Mouse (Mus musculus) cerebellum, adult 2 months (tissue): ENCODE measurements around the gene Fopnl. TPM values are rescaled to one million over a fixed set of nuclear protein-coding genes. Genes with fewer than 3 reads are reported as not detected.

ENCODE experiments used
- DNase-seq, 2 experiments: peaks; one replicate each; pipeline ENCODE4 v3.0.0; 2021
- H3K27ac ChIP-seq: fragments of 200-500 bp; 2 replicates; pipeline ENCODE4 v1.5.1; 2012; ENCODE audit warnings: low read length, control low read depth, inconsistent platforms; ENCODE audit not compliant: insufficient read depth
- H3K27me3 ChIP-seq: fragments of 200-500 bp; 2 replicates; pipeline ENCODE4 v1.6.1; 2012; ENCODE audit warnings: inconsistent platforms, mild to moderate bottlenecking, low read length, moderate library complexity; ENCODE audit not compliant: control insufficient read depth, insufficient read depth
- H3K4me1 ChIP-seq: fragments of 200-500 bp; 2 replicates; pipeline ENCODE4 v1.6.1; 2011; ENCODE audit warnings: low read length; ENCODE audit not compliant: control insufficient read depth, insufficient read depth
- H3K4me3 ChIP-seq: fragments of 200-500 bp; replicated peaks from 2 replicates; pipeline ENCODE3; 2011; ENCODE audit warnings: mild to moderate bottlenecking, low read depth, low read length, control low read depth; ENCODE audit not compliant: insufficient read depth
- CTCF ChIP-seq: fragments of 200-500 bp; IDR thresholded peaks from 2 replicates; pipeline ENCODE4 v1.5.1; 2011; ENCODE audit warnings: low read depth, mild to moderate bottlenecking, control low read depth, low read length, moderate library complexity, borderline replicate concordance; ENCODE audit not compliant: insufficient read depth
- POLR2A ChIP-seq: fragments of 200-500 bp; IDR thresholded peaks from 2 replicates; pipeline ENCODE4 v1.6.1; 2011; ENCODE audit warnings: low read length, control low read depth, borderline replicate concordance; ENCODE audit not compliant: insufficient read depth
- WGBS: fragments of 180-500 bp; shearing (Covaris S2); methylation state at CpG from one replicate; pipeline ENCODE4 v1.1.7; 2018; 5-methylcytosine and 5-hydroxymethylcytosine counted together
- polyA plus RNA-seq: library from polyadenylated mRNA; depleted of rRNA; stranded (reverse); fragments of >200 nt; gene quantifications from 2 replicates; pipeline ENCODE4 v1.2.3, GENCODE M21; 2012

The Fopnl gene
- polyA plus RNA-seq, 1 experiment: 69.5 TPM

DNA sequence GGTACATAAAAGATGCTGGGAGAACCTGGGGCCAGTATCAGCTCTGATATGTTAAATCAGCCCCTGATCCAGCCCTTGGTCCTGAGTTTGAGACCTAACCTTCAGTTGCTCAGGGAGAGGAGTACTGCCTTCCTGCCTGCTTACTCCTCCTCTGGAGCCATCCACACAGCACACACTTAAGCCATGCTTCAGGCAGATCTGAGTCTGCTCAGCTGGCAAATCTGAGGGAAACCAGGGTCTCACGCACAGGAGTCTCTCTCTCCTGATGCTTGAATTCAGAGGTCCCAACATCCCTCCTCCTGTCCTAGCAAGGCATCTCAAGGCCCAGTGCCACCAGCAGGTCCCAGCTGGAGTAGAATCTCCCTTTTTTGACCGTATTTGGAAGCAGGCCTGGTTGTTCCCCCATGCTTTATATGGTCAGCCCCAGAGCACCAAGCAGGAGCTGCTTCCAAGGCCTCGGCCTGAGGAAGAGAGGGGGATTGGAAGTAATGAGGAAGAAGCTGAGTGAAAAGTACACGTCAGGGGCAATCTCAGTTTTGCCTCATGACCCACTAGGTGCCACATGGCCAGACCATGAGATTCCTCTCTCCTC, 44.7 kb downstream of the Fopnl start:
- no peak for DNase-seq
- WGBS: 57% methylated on average over 4 of the region's 4 CpGs
- H3K4me3 ChIP-seq: no peak overlapping the region
- no peaks in the 10 kb centered on the region for H3K27me3 ChIP-seq
- no peaks in the 10 kb centered on the region for H3K4me1 ChIP-seq
- TF ChIP-seq CTCF (no peak), POLR2A (no peak)
- H3K27ac ChIP-seq: no peak overlapping the region

DNA sequence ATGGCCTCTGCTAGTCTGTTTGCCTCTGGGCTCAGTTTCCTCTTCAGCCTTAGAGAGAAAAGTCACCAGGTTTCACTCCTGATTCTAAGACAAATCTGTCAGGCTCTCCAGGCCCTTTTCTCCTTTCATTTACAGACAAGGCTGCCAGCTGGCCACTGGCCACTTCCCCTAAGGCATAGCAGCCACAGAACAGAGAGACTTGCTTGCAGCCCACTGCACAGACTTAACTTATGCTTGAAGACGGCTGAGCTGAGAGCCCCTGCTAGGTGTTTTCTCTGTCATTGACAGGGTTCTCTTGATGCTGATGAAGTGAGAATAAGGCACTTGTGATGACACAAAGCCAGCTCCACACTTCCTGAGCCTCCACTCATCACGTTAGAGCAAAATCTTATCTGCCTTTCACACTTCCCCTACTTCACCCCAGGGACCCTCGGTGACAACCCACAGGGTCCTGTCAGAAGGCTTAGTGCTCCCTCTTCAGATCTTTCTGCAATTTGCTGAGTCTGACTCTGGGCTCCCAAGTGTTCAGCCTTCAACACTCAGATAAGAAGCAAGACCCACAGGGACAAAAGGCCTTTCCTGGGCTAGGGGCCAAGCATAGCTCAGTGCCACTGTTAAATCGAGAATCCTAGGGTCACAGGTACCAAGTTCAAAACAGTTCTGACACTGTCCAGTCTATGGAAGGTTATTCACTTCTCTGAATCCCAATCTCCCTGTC, 51.8 kb downstream of the Fopnl start:
- 12% methylated on average over 4 of the region's 4 CpGs for WGBS
- no peak overlapping the region for H3K4me3 ChIP-seq
- no peaks in the 10 kb centered on the region for H3K4me1 ChIP-seq
- no peak overlapping the region for H3K27ac ChIP-seq
- no peak for DNase-seq
- H3K27me3 ChIP-seq: no peaks in the 10 kb centered on the region
- TF ChIP-seq CTCF: no peak
- TF ChIP-seq POLR2A: no peak

DNA sequence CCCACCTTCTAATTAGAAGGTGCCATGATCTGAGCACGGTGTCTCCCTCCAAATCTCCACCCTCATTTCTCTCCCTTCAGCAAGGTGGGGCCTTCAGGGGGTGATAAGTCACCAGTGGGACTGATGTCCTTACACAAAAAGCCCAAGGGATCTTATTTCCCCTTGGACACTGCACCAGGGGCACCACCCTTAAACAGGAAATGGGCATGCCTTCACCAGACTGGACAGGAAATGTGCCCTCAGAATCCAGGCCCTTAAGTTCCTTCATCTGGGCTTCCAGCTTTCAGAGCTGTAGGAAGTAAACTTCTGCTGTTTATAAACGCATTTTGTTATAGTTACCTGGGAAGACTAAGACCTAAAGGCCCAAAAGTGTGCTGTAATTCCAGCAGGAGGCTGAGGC, 52.7 kb downstream of the Fopnl start:
- 81% methylated on average over 2 of the region's 2 CpGs for WGBS
- no peaks in the 10 kb centered on the region for H3K4me1 ChIP-seq
- no peak for TF ChIP-seq CTCF
- TF ChIP-seq POLR2A: no peak
- DNase-seq: no peak
- no peak overlapping the region for H3K4me3 ChIP-seq
- H3K27me3 ChIP-seq: no peaks in the 10 kb centered on the region
- no peak overlapping the region for H3K27ac ChIP-seq

DNA sequence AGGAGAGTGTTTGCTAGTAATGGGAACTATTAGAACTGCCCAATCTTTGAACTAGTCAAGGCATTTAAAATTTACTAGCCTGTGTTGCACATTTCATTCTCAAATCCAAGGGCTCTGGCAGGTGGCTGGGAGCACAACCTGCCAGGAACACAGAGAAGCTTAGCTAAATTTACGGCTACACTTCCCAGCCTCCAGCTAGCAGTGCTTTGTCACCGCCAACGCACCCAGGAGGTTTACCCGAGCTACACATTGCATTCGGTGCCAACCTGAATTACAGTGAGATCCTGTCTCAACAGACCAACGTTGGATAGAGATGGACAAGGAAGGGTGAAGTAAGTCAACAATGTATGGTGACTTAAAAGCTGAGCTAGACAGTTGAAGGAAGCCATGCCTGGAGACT, 54.0 kb downstream of the Fopnl start:
- H3K27me3 ChIP-seq: no peaks in the 10 kb centered on the region
- TF ChIP-seq CTCF (no peak), POLR2A (no peak)
- no peaks in the 10 kb centered on the region for H3K4me1 ChIP-seq
- H3K27ac ChIP-seq: no peak overlapping the region
- no peak overlapping the region for H3K4me3 ChIP-seq
- DNase-seq: no peak
- 49% methylated on average over 6 of the region's 6 CpGs for WGBS

DNA sequence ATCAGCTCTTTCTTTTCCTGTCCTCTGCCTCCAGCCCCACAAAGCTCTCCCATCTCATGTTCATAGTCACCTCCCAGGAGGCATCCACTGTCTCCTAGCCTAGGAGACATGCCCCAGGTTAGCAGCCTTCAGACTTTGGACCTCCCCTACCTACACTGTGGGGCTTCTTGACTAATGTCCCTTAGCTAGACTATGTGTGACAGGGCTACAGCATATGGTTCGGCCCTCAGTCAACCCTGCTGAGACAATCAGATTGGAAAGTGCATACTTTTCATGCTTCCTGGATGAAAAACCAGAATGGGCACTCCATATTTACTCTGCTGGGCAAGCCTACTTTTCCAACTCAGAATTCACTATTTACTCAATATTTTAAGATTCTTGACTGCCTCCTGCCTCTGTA, 54.8 kb downstream of the Fopnl start:
- no peaks in the 10 kb centered on the region for H3K4me1 ChIP-seq
- TF ChIP-seq POLR2A (no peak), CTCF (no peak)
- WGBS: 56% methylated on average over 1 of the region's 1 CpGs
- no peak overlapping the region for H3K27ac ChIP-seq
- H3K27me3 ChIP-seq: no peaks in the 10 kb centered on the region
- H3K4me3 ChIP-seq: no peak overlapping the region
- DNase-seq: no peak

DNA sequence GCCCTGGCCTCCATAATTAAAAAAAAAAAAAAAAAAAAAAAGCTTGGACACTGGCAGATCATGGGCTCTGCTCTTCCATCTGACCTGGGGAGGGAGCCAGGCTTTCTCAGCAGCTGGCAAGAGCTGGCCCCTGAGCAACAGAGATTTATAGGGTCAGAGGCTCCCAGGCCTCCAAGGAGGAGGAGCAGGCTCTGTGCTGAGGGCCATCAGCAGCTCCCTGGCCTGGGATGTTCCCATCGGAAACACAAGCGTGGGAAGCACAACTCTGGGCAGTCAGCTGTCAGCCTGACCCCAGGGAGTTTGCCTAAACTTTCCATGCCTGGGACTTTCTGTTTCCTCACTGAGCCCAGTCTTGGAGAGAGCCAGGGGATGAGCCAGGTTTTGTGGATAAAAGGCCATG, 58.3 kb downstream of the Fopnl start:
- 14% methylated on average over 2 of the region's 2 CpGs for WGBS

DNA sequence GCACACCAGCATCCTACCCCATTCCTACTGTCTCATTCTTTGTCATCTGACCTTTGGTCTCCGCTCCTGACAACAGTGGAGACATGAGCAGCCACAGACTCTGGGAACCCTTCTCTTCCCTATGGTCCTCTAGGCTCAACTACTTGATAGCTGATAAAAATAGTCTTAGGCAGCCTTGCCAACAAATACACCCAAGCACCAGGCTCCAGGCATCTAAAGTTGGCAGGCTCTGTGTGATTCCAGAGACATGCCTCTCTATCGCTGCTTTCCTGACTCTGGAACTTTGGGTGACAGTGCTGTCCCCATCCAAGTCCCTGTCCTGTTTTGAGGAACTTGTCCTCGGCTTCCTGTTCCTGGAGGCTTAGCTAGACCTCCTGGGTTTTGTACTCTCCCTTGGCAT, 63.6 kb downstream of the Fopnl start:
- no peaks in the 10 kb centered on the region for H3K27me3 ChIP-seq
- WGBS: 64% methylated on average over 3 of the region's 3 CpGs
- no peaks in the 10 kb centered on the region for H3K4me1 ChIP-seq
- TF ChIP-seq CTCF (no peak), POLR2A (no peak)
- no peak overlapping the region for H3K4me3 ChIP-seq
- no peak for DNase-seq
- no peak overlapping the region for H3K27ac ChIP-seq

More for the DNA sequence above, 58.3 kb downstream of the Fopnl start:
- no peak overlapping the region for H3K27ac ChIP-seq
- no peaks in the 10 kb centered on the region for H3K4me1 ChIP-seq
- no peak for TF ChIP-seq POLR2A
- H3K4me3 ChIP-seq: no peak overlapping the region
- DNase-seq: no peak
- H3K27me3 ChIP-seq: no peaks in the 10 kb centered on the region

DNA sequence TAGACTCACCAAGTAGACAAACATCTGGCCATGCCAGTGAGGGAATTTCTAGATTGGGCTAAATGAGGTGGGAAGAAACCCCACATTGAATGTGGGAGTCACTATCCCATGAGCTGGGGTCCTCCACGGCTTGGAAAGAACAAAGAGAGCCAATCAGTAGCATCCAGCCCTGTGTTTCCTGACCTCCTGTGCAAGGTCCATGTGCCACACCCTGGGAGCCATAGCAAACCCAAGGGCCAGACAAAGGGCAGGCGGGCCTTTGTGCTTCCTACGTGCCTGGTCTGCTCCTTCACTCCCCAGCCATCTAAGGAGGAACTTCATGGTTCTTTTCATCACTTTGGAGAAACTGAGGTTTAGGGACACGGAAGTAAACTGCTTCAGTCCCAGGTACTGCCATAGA, 64.3 kb downstream of the Fopnl start:
- no peaks in the 10 kb centered on the region for H3K27me3 ChIP-seq
- DNase-seq: no peak
- H3K4me1 ChIP-seq: no peaks in the 10 kb centered on the region
- H3K27ac ChIP-seq: no peak overlapping the region
- H3K4me3 ChIP-seq: no peak overlapping the region
- 70% methylated on average over 4 of the region's 4 CpGs for WGBS
- TF ChIP-seq CTCF: no peak
